Mouse (Mus musculus) brain, embryonic 14.5 days (tissue): ENCODE data around the gene Slc16a10.

Source experiments
- CTCF ChIP-seq: fragments of 200-500 bp; IDR thresholded peaks from 2 replicates; pipeline ENCODE4 v1.5.1; 2012; ENCODE audit warnings: inconsistent platforms, mild to moderate bottlenecking, moderate library complexity, borderline replicate concordance; ENCODE audit not compliant: insufficient read depth, insufficient read length; ENCODE audit errors: extremely low read depth
- POLR2A ChIP-seq: fragments of 200-500 bp; IDR thresholded peaks from 2 replicates; pipeline ENCODE4 v1.6.1; 2012; ENCODE audit warnings: mild to moderate bottlenecking, inconsistent platforms, borderline replicate concordance; ENCODE audit not compliant: poor library complexity, insufficient read depth, insufficient read length, severe bottlenecking; ENCODE audit errors: extremely low read depth

GRCm38 (mm10) chr10:40097519-40097918, 44.5 kb downstream of the Slc16a10 start:
- TF ChIP-seq CTCF = no peak
- no peak for TF ChIP-seq POLR2A
